Mouse (Mus musculus) megakaryocyte, embryonic 14.5 days (primary cell): ENCODE data around the gene Mei4.

Experiments
- FLI1 ChIP-seq: IDR thresholded peaks from 2 replicates; pipeline ENCODE4 v1.6.1; 2012; ENCODE audit warnings: low read length, inconsistent platforms, mixed read lengths
- GATA1 ChIP-seq: IDR thresholded peaks from 3 replicates; pipeline ENCODE4 v1.6.1; 2012; ENCODE audit warnings: mixed read lengths, low read length, inconsistent platforms, borderline replicate concordance

- TF ChIP-seq GATA1 (no peak), FLI1 (no peak)
Measured at GRCm38 (mm10) chr9:81982461-81982860, 119.0 kb downstream of the Mei4 start.
